Mouse (Mus musculus) midbrain, embryonic 11.5 days (tissue): ENCODE measurements around the gene Acin1. TPM values are rescaled to one million over a fixed set of nuclear protein-coding genes. Genes with fewer than 3 reads are reported as not detected.

ENCODE experiments used
- ATAC-seq: fragments of 200-750 bp; cut with Nextera tagmentation; 2 replicates; pipeline ENCODE4 v1.8.0; 2017; ENCODE audit warnings: moderate TSS enrichment, moderate library complexity; ENCODE audit not compliant: low FRiP score
- DNase-seq: peaks from one replicate; pipeline ENCODE4 v3.0.0; 2015; ENCODE audit warnings: low spot score; ENCODE audit errors: missing footprints
- H3K27ac ChIP-seq: fragments of 300-500 bp; sonication (generic); 2 replicates; pipeline ENCODE4 v1.5.1; 2014; ENCODE audit warnings: low read depth, low read length
- H3K27me3 ChIP-seq: fragments of 300-500 bp; sonication (generic); 2 replicates; pipeline ENCODE4 v1.6.1; 2014; ENCODE audit warnings: mild to moderate bottlenecking, low read length, moderate library complexity, mixed read lengths; ENCODE audit not compliant: control insufficient read depth, insufficient read depth
- H3K36me3 ChIP-seq: fragments of 300-500 bp; sonication (generic); 2 replicates; pipeline ENCODE4 v1.6.1; 2014; ENCODE audit warnings: mild to moderate bottlenecking, low read length, moderate library complexity, mixed read lengths; ENCODE audit not compliant: control insufficient read depth, insufficient read depth
- H3K4me1 ChIP-seq: fragments of 300-500 bp; sonication (generic); 2 replicates; pipeline ENCODE4 v1.6.1; 2014; ENCODE audit warnings: low read length; ENCODE audit not compliant: control insufficient read depth, insufficient read depth
- H3K4me2 ChIP-seq: fragments of 300-500 bp; sonication (generic); 2 replicates; pipeline ENCODE4 v1.6.1; 2014; ENCODE audit warnings: mild to moderate bottlenecking, moderate library complexity
- H3K4me3 ChIP-seq: fragments of 300-500 bp; sonication (generic); 2 replicates; pipeline ENCODE4 v1.5.1; 2014; ENCODE audit warnings: low read depth, low read length
- H3K9ac ChIP-seq: fragments of 300-500 bp; sonication (generic); 2 replicates; pipeline ENCODE4 v1.6.1; 2014; ENCODE audit warnings: low read length
- H3K9me3 ChIP-seq: fragments of 300-500 bp; sonication (generic); 2 replicates; pipeline ENCODE4 v1.6.1; 2016; ENCODE audit warnings: low read length; ENCODE audit not compliant: control insufficient read depth
- WGBS: fragments of 180-500 bp; shearing (Covaris S2); extraction: QIAGEN DNeasy Blood & Tissue Kit; methylation state at CpG from one replicate; pipeline ENCODE4 v1.1.7; 2014; 5-methylcytosine and 5-hydroxymethylcytosine counted together
- polyA plus RNA-seq: library from polyadenylated mRNA; unstranded; fragments of >200 nt; fragmentation: Nextera tagmentation; extraction: Ambion mirVana; gene quantifications from 2 replicates; pipeline ENCODE4 v1.2.1, GENCODE M21; 2014

Gene Acin1
- polyA plus RNA-seq, 1 experiment from 2014 or later, result 145 TPM

DNA sequence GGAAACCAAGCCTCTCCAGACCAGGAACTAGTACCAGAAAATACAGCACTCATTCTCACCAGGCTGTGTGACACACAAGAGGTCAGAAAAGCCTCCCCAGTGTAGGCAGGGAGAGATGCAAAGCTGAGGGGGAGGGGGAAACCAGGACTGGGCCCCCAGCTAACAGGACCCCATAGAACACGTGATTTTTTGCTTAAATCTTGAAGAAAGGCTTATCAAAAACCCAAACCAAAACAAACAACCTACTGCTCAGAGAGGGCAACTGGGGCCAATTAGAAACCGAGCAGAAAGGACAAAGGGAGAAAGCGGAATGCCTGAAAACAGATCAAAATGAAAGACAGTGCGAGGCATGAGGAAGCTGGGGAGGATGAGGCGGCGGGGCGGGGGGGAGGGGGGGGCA, 33.9 kb downstream of the Acin1 start:
- Histone ChIP-seq H3K9me3 (no peaks in the 10 kb centered on the region), H3K36me3 (peaks cover 25% of the 10 kb centered on the region), H3K4me2 (peak overlapping the region; percentile 89), H3K27ac (peak overlapping the region; percentile 41), H3K27me3 (no peaks in the 10 kb centered on the region), H3K4me1 (peaks cover 25% of the 10 kb centered on the region), H3K4me3 (peak overlapping the region; percentile 52), H3K9ac (peak overlapping the region; percentile 77)
- DNase-seq, result no peak
- 0 out of 2 replicates have a peak, but pooled peaks have one; percentile 27 for ATAC-seq
- 0% methylated on average over 7 of the region's 7 CpGs for WGBS

DNA sequence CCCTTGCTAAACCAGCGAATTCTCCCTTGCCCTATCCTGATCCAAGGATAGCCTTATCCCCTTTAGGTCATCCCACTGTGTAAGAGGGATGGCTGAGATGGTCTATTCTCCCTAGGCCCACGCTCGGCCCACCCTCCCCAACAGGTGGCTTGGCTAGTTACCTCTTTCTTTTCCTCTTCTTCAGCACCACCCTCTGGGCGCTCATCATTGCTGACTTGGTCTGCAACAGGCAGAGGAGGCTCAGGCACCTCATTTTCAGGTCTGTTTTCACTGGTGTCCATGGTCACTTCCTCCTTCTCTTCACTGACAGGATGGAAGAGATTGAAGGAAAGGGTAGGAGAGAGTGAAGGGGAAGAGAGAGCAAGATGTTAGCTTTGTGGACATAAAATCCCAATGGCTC, 35.2 kb downstream of the Acin1 start:
- 74% methylated on average over 4 of the region's 4 CpGs for WGBS
- Histone ChIP-seq H3K27ac (no peak overlapping the region), H3K4me1 (peaks cover 25% of the 10 kb centered on the region), H3K27me3 (no peaks in the 10 kb centered on the region), H3K4me3 (no peak overlapping the region), H3K36me3 (peaks cover 28% of the 10 kb centered on the region), H3K9me3 (no peaks in the 10 kb centered on the region), H3K9ac (no peak overlapping the region), H3K4me2 (no peak overlapping the region)
- ATAC-seq (peak; percentile 23), DNase-seq (no peak)

DNA sequence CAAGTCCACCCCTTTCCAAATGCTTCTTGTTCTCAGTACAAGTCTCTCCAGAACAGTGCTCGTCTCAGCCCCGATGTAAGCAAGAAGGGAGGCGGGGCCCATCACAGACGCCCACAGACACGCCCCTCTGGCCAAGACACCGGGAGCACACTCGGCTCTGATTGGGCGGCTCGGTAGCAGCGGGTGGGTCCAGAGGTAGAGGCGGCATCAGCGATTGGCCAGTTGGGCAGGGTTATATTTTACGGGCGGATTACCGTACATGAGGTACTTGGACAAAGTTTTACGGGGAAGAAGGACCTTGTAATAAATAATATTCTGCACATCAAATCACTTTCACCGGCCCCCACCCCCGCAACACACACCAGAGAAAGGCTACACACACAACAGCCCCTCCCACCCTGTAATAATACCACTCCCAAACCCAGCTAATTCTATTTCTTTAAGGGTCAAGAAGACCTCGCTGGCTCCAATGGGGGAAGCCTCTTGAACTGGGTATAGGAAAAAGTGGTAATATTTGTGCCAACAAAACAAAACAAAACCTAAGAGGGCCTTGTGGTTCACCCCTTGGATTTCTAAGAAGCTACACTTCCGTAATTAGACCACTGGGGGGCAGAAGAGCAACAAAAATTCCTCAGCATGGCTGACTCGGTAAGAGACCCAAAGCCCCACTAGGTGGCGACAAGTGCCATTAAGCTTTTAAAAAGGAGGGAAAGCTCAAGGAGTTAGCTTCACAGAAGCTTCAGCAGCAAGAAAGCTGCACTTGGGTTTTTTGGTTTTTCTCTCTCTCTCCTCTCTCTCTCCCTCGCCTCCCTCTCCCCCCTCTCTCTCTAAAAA, 35.9 kb downstream of the Acin1 start:
- Histone ChIP-seq H3K27me3 (no peaks in the 10 kb centered on the region), H3K27ac (no peak overlapping the region), H3K9me3 (no peaks in the 10 kb centered on the region), H3K4me3 (no peak overlapping the region), H3K9ac (no peak overlapping the region), H3K36me3 (peaks cover 31% of the 10 kb centered on the region), H3K4me1 (peaks cover 25% of the 10 kb centered on the region), H3K4me2 (no peak overlapping the region)
- ATAC-seq (peak; percentile 38; the same call in 1 of the 2 replicates), DNase-seq (peak; percentile 99)
- 66% methylated on average over 23 of the region's 23 CpGs for WGBS

DNA sequence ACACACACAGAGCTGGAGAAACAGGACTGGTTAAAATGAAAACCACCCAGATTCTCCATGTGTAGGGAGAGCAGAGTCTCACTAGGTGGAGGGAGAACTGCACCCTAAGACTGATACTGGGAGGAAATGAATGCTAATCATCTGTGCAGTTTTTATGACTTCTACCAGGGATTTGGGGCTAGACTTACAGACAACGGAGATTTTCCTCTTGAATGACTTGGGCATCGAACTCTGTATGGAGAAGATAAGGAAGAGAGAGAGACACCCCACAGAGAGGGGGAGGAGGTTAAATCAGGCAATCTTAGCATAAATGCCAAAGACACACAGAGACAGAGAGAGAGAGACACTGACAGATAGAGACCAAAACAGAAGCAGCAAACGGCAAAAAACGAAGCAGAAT, 38.8 kb downstream of the Acin1 start:
- WGBS, result 78% methylated on average over 4 of the region's 4 CpGs
- H3K36me3 ChIP-seq, result peaks cover 54% of the 10 kb centered on the region
- no peaks in the 10 kb centered on the region for H3K27me3 ChIP-seq
- H3K4me1 ChIP-seq, result peaks cover 19% of the 10 kb centered on the region
- no peak overlapping the region for H3K9ac ChIP-seq
- no peak overlapping the region for H3K27ac ChIP-seq
- H3K4me3 ChIP-seq, result no peak overlapping the region
- DNase-seq (no peak), ATAC-seq (no peak)
- H3K9me3 ChIP-seq, result no peaks in the 10 kb centered on the region
- no peak overlapping the region; the same call in 1 of the 2 replicates for H3K4me2 ChIP-seq

DNA sequence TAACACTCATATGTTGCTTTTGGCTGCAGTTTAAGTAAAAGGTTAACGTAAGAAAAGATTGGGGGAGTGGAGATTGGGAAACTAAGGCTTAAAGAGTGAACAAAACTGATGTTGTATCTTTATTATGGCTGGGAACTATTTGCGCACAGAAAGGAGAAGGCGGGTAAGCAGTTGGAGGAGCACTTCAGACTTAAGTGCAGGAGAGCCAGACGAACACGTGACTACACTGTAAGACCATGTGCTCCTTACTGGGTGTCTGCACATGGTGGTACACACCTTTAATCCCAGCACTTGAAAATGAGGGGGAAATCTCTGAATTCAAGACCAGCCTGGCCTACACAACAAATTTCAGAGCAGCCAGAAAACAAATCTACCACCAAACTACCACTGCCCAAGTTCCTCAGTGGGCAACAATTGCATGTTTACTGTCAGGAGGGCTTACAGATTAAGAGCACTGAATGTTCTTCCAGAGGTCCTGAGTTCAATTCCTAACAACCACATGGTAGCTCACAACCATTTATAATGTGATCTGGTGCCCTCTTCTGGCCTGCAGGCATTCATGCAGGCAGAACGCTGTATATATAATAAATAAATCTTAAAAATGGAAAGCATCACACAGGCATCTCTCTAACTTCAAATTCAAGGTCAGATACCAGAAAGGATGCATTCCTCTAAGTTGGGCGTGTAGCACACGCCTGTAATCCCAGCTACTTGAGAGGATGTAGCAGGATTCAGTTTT, 39.7 kb downstream of the Acin1 start:
- no peaks in the 10 kb centered on the region for H3K27me3 ChIP-seq
- peaks cover 12% of the 10 kb centered on the region for H3K4me1 ChIP-seq
- no peak overlapping the region for H3K4me3 ChIP-seq
- peaks cover 55% of the 10 kb centered on the region for H3K36me3 ChIP-seq
- no peak overlapping the region for H3K4me2 ChIP-seq
- no peaks in the 10 kb centered on the region for H3K9me3 ChIP-seq
- H3K9ac ChIP-seq, result no peak overlapping the region
- ATAC-seq (no peak), DNase-seq (no peak)
- no peak overlapping the region for H3K27ac ChIP-seq
- 94% methylated on average over 8 of the region's 8 CpGs for WGBS

DNA sequence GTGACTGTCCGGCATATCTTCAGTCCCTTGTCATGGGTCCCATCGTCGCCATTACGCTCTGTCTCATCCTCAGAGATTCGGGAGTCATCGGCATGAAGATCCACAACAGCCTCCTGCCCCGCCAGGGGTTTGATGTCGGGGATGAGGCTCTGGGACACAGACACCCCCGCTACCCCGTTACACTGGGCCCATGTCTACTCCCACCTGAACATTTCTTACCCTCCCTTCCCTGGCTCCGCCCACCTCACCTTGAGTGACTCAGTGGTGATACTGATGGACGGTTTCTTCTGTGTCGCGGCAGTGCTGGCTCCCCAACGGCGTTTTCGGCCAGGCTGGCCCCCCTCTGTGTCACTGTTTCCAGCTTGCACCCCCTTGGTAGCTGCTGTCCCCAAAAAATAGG, 40.3 kb downstream of the Acin1 start:
- H3K4me3 ChIP-seq, result no peak overlapping the region
- no peak overlapping the region for H3K9ac ChIP-seq
- H3K4me2 ChIP-seq, result no peak overlapping the region
- no peak for DNase-seq
- no peaks in the 10 kb centered on the region for H3K27me3 ChIP-seq
- no peaks in the 10 kb centered on the region for H3K9me3 ChIP-seq
- 95% methylated on average over 17 of the region's 17 CpGs for WGBS
- ATAC-seq, result no peak
- no peak overlapping the region for H3K27ac ChIP-seq
- H3K4me1 ChIP-seq, result peaks cover 6% of the 10 kb centered on the region
- H3K36me3 ChIP-seq, result peaks cover 55% of the 10 kb centered on the region

DNA sequence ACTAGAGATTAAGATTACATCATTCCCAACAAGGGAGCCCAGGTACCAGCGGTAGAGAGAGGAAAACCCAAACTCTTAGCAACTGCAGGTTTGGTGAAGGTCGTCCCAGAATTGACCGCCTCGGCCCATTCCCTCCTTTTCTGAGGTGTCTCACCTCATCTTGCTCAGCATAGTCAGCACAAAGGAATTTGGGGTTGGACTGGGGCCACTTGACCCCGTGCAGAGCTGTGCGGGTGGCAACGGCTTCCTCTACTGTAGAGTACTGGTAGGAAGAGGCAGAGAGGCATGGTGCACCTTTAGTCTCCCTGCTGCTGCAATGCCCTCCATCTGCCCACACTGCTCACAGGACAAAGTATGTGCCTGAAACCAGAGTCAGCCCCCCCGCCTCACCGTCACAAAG, 42.4 kb downstream of the Acin1 start:
- Histone ChIP-seq H3K4me1 (peaks cover 9% of the 10 kb centered on the region; the same call in 1 of the 2 replicates), H3K4me3 (no peak overlapping the region), H3K36me3 (peaks cover 42% of the 10 kb centered on the region), H3K9me3 (no peaks in the 10 kb centered on the region), H3K9ac (no peak overlapping the region), H3K4me2 (no peak overlapping the region), H3K27ac (no peak overlapping the region), H3K27me3 (no peaks in the 10 kb centered on the region)
- WGBS, result 92% methylated on average over 9 of the region's 9 CpGs
- no peak for ATAC-seq
- no peak for DNase-seq

DNA sequence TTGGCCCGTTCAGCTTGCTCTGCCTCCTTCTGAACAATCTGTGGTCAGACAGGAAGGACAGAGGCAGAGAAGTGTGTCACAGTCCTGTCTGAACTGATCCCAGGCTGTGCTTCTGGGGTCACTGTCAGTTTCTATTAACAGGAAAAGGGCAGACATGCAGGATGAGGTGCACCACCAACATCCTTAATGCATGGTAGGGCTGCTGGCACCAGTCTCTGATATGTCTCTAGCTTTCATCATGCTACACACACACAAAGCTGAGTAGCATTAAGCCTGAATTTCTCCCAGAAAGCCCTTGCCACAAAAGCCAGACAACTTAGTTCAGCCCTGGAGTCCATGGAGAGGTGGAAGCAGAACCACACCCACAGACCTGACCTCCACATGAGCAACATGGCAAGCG, 43.7 kb downstream of the Acin1 start:
- no peak overlapping the region for H3K27ac ChIP-seq
- no peak overlapping the region for H3K9ac ChIP-seq
- peaks cover 42% of the 10 kb centered on the region for H3K36me3 ChIP-seq
- H3K4me3 ChIP-seq, result no peak overlapping the region
- DNase-seq (no peak), ATAC-seq (no peak)
- H3K4me2 ChIP-seq, result no peak overlapping the region
- no peaks in the 10 kb centered on the region for H3K9me3 ChIP-seq
- peaks cover 9% of the 10 kb centered on the region; the same call in 1 of the 2 replicates for H3K4me1 ChIP-seq
- WGBS, result 89% methylated on average over 2 of the region's 2 CpGs
- H3K27me3 ChIP-seq, result no peaks in the 10 kb centered on the region
